Mouse (Mus musculus) intestine, postnatal 0 days (tissue): ENCODE results near the gene Fes. TPM values are rescaled to one million over a fixed set of nuclear protein-coding genes. Genes with fewer than 3 reads are reported as not detected.

Experiments used
- ATAC-seq: fragments of 200-750 bp; cut with Nextera tagmentation; 2 replicates; pipeline ENCODE4 v1.8.0; 2017; ENCODE audit warnings: mild to moderate bottlenecking, moderate TSS enrichment, moderate library complexity
- H3K27ac ChIP-seq: fragments of 300-500 bp; sonication (generic); 2 replicates; pipeline ENCODE4 v1.5.1; 2014; ENCODE audit warnings: mild to moderate bottlenecking, low read depth, low read length, moderate library complexity
- H3K27me3 ChIP-seq: fragments of 300-500 bp; sonication (generic); replicated peaks from 2 replicates; pipeline ENCODE4 v1.6.1; 2014; ENCODE audit warnings: low read length, mixed read lengths; ENCODE audit not compliant: control insufficient read depth, insufficient read depth
- H3K36me3 ChIP-seq: fragments of 300-500 bp; sonication (generic); 2 replicates; pipeline ENCODE4 v1.6.1; 2014; ENCODE audit warnings: mild to moderate bottlenecking, moderate library complexity; ENCODE audit not compliant: control insufficient read depth, insufficient read depth
- H3K4me1 ChIP-seq: fragments of 300-500 bp; sonication (generic); replicated peaks from 2 replicates; pipeline ENCODE4 v1.6.1; 2014; ENCODE audit warnings: antibody characterized with exemption, low read length, mixed read lengths; ENCODE audit not compliant: control insufficient read depth, insufficient read depth
- H3K4me2 ChIP-seq: fragments of 300-500 bp; sonication (generic); replicated peaks from 2 replicates; pipeline ENCODE4 v1.6.1; 2014; ENCODE audit warnings: low read depth, mild to moderate bottlenecking, moderate library complexity
- H3K4me3 ChIP-seq: fragments of 300-500 bp; sonication (generic); 2 replicates; pipeline ENCODE4 v1.5.1; 2014; ENCODE audit warnings: low read depth, low read length
- H3K9ac ChIP-seq: fragments of 300-500 bp; sonication (generic); 2 replicates; pipeline ENCODE4 v1.6.1; 2014; ENCODE audit warnings: mild to moderate bottlenecking, low read depth, low read length
- H3K9me3 ChIP-seq: fragments of 300-500 bp; sonication (generic); 2 replicates; pipeline ENCODE4 v1.6.1; 2016; ENCODE audit warnings: mixed run types; ENCODE audit not compliant: control insufficient read depth
- CTCF ChIP-seq: sonication (generic); IDR thresholded peaks from 2 replicates; pipeline ENCODE4 v1.5.1; 2016; ENCODE audit warnings: low read depth, mild to moderate bottlenecking, control low read depth, antibody characterized with exemption, moderate library complexity
- WGBS: fragments of 180-500 bp; shearing (Covaris S2); extraction: QIAGEN DNeasy Blood & Tissue Kit; methylation state at CpG from one replicate; pipeline ENCODE4 v1.1.7; 2014; 5-methylcytosine and 5-hydroxymethylcytosine counted together
- polyA plus RNA-seq: library from polyadenylated mRNA; unstranded; fragments of >200 nt; fragmentation: Nextera tagmentation; extraction: Ambion mirVana; gene quantifications from 2 replicates; pipeline ENCODE4 v1.2.1, GENCODE M21; 2015

Fes gene
- polyA plus RNA-seq, 1 experiment from 2014 or later = 6.2 TPM

DNA sequence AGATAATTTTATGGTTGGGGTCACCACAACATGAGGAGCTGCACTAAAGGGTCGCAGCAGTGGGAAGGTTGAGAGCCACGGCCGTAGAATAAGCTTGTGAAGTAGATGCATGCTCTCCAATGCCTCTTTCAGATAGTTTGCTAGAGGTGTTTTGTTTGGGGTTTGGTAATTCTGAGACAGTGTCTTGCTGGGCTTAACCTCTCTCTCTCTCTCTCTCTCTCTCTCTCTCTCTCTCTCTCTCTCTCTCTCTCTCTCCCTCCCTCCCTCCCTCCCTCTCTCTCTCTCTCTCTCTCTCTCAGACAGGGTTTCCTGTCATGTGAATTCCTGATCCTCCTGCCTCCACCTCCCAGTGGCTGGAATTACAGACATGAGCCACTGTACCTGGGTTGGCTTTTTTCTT, 13.0 kb downstream of the Fes start:
- H3K4me2 ChIP-seq = no peak overlapping the region
- no peak overlapping the region for H3K9ac ChIP-seq
- H3K36me3 ChIP-seq = no peaks in the 10 kb centered on the region
- 94% methylated on average over 3 of the region's 3 CpGs for WGBS
- H3K4me1 ChIP-seq = no peaks in the 10 kb centered on the region
- H3K27ac ChIP-seq = no peak overlapping the region
- H3K27me3 ChIP-seq = no peaks in the 10 kb centered on the region
- no peaks in the 10 kb centered on the region for H3K9me3 ChIP-seq
- H3K4me3 ChIP-seq = no peak overlapping the region
- no peak for TF ChIP-seq CTCF
- ATAC-seq = no peak

GRCm38 (mm10) chr7:80374280-80374679, 13.5 kb downstream of the Fes start:
- Histone ChIP-seq H3K4me3 (no peak overlapping the region), H3K27ac (no peak overlapping the region), H3K4me2 (no peak overlapping the region), H3K9ac (no peak overlapping the region), H3K36me3 (no peaks in the 10 kb centered on the region), H3K4me1 (no peaks in the 10 kb centered on the region), H3K9me3 (no peaks in the 10 kb centered on the region), H3K27me3 (no peaks in the 10 kb centered on the region)
- ATAC-seq = no peak
- TF ChIP-seq CTCF = no peak
- 43% methylated on average over 3 of the region's 3 CpGs for WGBS

DNA sequence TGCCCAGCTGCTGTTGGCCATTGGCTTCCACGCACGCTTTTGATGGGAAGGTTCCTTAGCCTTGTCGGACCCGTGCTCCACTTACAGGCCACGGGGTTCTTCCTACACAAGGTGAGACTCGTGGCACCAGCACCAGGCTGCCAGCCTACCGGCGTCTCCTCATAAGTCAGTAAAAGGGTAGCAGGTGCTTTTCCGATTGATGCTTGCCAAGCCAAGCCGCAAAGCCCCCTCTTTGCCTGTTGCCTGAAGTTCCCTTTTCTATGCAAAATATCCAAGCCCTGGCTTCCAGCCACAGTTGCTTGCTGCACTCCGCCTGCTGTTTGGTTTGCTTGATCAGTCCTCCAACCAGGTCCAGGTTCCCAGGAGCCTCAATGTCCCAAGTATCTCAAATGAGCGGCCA, 13.9 kb downstream of the Fes start:
- ATAC-seq = no peak
- TF ChIP-seq CTCF = no peak

DNA sequence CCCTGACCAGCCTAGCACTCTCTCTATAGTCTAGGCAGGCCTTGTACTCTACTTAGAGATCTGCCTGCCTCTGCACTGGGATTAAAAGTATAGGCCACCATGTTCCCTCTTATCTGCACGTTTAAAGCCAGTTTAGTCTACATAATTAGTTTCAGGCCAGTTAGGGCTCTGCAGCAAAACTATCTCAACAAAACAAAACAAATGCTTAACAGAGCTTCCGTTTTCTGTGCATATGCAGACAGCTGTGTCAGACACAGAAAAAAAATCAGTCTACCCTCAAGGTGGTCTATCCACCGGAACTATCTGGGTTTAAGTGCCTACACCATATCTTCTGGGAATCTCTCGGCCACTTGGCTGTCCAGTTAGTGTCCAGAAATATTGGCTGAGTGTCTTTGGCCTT, 14.4 kb downstream of the Fes start:
- Histone ChIP-seq H3K9me3 (no peaks in the 10 kb centered on the region), H3K27ac (no peak overlapping the region), H3K36me3 (peaks cover 3% of the 10 kb centered on the region; the same call in 1 of the 2 replicates), H3K9ac (no peak overlapping the region), H3K4me1 (no peaks in the 10 kb centered on the region), H3K4me2 (no peak overlapping the region), H3K4me3 (no peak overlapping the region), H3K27me3 (no peaks in the 10 kb centered on the region)
- no peak for TF ChIP-seq CTCF
- 74% methylated on average over 4 of the region's 4 CpGs for WGBS
- ATAC-seq = no peak

More for the DNA sequence above, 13.9 kb downstream of the Fes start:
- Histone ChIP-seq H3K27me3 (no peaks in the 10 kb centered on the region), H3K4me2 (no peak overlapping the region), H3K9me3 (no peaks in the 10 kb centered on the region), H3K4me3 (no peak overlapping the region), H3K27ac (no peak overlapping the region), H3K4me1 (no peaks in the 10 kb centered on the region), H3K36me3 (no peaks in the 10 kb centered on the region), H3K9ac (no peak overlapping the region)
- whole genome bisulfite sequencing = 86% methylated on average over 12 of the region's 12 CpGs

DNA sequence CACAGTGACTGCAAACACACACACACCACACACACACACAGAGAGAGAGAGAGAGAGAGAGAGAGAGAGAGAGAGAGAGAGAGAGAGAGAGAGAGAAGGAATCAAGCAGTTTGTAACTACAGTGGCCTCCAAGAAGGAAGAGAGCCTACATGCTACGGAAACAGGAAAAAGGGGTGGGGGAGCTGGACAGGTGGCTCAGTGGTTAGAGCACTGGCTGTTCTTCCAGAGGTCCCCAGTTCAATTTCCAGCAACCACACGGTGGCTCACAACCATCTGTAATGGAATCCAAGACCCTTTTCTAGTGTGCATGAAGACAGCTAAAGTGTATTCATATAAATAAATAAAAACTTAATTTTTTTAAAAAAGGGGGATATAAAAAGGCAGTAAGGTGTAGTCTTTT, 15.1 kb downstream of the Fes start:
- no peaks in the 10 kb centered on the region for H3K9me3 ChIP-seq
- no peak overlapping the region for H3K27ac ChIP-seq
- no peak for TF ChIP-seq CTCF
- H3K9ac ChIP-seq = no peak overlapping the region
- no peak for ATAC-seq
- H3K4me3 ChIP-seq = no peak overlapping the region
- H3K4me1 ChIP-seq = no peaks in the 10 kb centered on the region
- WGBS = 71% methylated on average over 2 of the region's 2 CpGs
- no peaks in the 10 kb centered on the region for H3K27me3 ChIP-seq
- peaks cover 9% of the 10 kb centered on the region; the same call in 1 of the 2 replicates for H3K36me3 ChIP-seq
- no peak overlapping the region for H3K4me2 ChIP-seq

- H3K4me1 ChIP-seq = no peaks in the 10 kb centered on the region
- no peak overlapping the region for H3K9ac ChIP-seq
- no peak for TF ChIP-seq CTCF
- H3K4me2 ChIP-seq = no peak overlapping the region
- no peaks in the 10 kb centered on the region for H3K9me3 ChIP-seq
- H3K4me3 ChIP-seq = no peak overlapping the region
- H3K27me3 ChIP-seq = no peaks in the 10 kb centered on the region
- WGBS = 80% methylated on average over 3 of the region's 3 CpGs
- ATAC-seq = no peak
- peaks cover 14% of the 10 kb centered on the region; the same call in 1 of the 2 replicates for H3K36me3 ChIP-seq
- no peak overlapping the region for H3K27ac ChIP-seq
Measured at GRCm38 (mm10) chr7:80372166-80372565, 15.6 kb downstream of the Fes start.
